Mouse (Mus musculus): Measurements from ENCODE around the gene Rpl18. TPM values are rescaled to one million over a fixed set of nuclear protein-coding genes. Genes with fewer than 3 reads are reported as not detected.

Gene Rpl18
- 807 TPM for polyA plus RNA-seq (2021)

DNA sequence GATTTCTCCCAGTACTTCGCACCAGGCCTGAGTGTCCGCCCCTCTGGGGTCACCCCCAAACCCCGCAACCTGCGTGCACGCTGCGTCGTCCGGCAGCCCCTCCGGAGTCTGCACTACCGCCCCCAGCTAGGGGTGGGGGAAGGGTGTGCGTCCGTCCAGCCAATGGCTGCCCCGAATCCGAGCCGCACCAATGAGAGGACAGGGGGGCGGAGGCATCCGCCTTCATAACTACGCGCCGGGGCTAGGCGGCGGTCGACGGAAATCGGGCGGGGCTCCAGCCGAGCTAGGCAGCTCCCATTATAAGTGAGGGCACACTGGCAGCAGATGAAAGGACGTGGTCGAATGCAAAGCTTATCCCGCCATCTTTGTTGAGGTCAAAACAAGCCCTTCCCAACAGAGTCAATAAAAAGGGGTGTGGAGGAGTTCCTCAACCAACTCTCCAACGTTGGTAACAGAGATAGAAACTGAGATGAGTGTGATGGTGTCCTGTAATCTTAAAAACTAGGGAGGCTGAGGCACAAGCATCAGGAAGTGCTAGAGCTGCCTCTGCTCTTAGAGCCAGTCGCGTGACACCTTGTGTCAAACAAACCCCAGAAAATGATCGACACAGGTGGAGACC, at the start of gene Rpl18:
Rpl18 (plus strand) TSS at position 368 of the 619 bp plus-strand sequence.
- H3K27me3 ChIP-seq, result no peaks in the 10 kb centered on the region
- no peak for TF ChIP-seq CTCF (IDR thresholded peaks at IDR 0.05)
- POLR2A ChIA-PET, result no interaction called here
- ATAC-seq, result peak; percentile 82
- in situ Hi-C loops (cut with MboI; ENCODE audit: low pct_unique_long_range_greater_than_20kb), result loop anchor here (25.0 kb wide), 1 partner anchor 853 kb away; the partner anchor contains the start of genes Pnkp and Ptov1
- no peak for DNase-seq (ENCODE audit: low read depth, low spot score)
- CTCF ChIA-PET, result no interaction called here

DNA sequence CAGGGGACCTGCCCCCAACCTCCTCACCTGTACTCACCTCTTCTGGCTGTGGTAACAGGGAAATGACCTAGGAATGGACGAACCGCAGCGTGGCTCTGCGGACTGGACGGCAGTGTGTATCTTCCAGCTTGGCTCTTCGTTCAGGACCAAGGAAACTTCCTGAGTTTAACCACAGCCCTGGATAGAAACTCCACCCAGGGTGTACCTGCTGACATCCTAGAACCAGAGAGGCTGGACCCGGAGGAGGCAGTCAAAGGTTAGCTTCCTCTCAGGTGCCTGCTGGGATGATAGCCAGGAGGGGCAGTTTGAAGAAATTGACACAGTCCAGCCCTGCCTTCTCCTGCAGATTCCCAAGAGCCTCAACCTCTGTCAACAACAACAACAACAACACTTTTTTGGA, 49.1 kb upstream of the Rpl18 start, which contains the start of gene Fut2:
Fut2 (minus strand) TSS at position 234 of the 400 bp plus-strand sequence.
- TF ChIP-seq CTCF (IDR thresholded peaks at IDR 0.05), result no peak
- POLR2A ChIA-PET, result no interaction called here
- in situ Hi-C loops (cut with MboI; ENCODE audit: low pct_unique_long_range_greater_than_20kb), result no loop called here
- DNase-seq (ENCODE audit: low read depth, low spot score), result no peak
- H3K27me3 ChIP-seq, result no peaks in the 10 kb centered on the region
- no peak for ATAC-seq
- CTCF ChIA-PET, result interaction anchor here (1.9 to 2.6 kb wide), 2 partner anchors 10 to 17 kb away, joined by 6 to 10 read pairs; partner anchors contain the start of gene Ntn5

DNA sequence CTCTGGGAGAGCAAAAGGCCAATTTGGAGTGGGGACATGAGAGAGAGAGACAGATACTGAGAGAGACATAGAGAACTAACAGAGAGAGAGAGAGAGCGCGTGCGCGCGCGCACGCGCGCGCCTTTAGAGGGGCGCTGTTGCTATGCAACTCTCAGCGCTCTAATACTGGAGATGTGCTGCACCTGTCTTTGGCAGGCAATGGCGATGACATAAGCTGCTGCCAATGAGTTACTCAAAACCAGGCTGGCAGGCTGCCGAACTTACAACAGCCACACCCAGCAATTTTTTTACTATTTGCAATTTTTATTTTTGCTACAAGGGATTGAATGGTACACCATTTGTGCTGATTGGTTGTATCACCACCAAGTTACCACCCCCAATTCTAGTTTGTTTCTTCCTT, 47.5 kb upstream of the Rpl18 start:
- TF ChIP-seq CTCF (IDR thresholded peaks at IDR 0.05), result no peak
- ATAC-seq, result no peak
- in situ Hi-C loops (cut with MboI; ENCODE audit: low pct_unique_long_range_greater_than_20kb), result no loop called here
- DNase-seq (ENCODE audit: low read depth, low spot score), result no peak
- H3K27me3 ChIP-seq, result no peaks in the 10 kb centered on the region
- POLR2A ChIA-PET, result no interaction called here
- CTCF ChIA-PET, result no interaction called here

DNA sequence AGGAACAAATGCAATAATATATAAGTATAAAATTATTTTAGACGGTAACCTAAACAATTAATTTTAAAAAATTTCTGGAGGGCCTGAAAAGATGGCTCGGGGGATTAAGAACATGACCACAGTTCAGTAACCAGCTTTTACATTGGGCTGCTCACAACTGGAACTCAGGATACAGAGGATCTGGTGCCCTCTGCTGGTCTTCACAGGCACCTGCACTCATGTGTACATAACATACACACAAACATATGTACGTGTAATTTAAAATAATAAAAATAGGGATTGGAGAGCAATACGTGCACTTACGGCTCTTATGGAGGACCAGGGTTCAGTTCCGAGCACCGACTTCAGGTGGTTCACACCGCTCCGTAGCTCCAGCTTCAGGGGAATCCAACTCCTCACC, 46.3 kb upstream of the Rpl18 start:
- H3K27me3 ChIP-seq, result no peaks in the 10 kb centered on the region
- DNase-seq (ENCODE audit: low read depth, low spot score) (no peak), ATAC-seq (no peak)
- CTCF ChIA-PET, result interaction anchor here (0.8 kb wide), 1 partner anchor 14 kb away, joined by 3 read pairs; no protein-coding TSS in a partner anchor
- POLR2A ChIA-PET, result no interaction called here
- no peak for TF ChIP-seq CTCF (IDR thresholded peaks at IDR 0.05)
- in situ Hi-C loops (cut with MboI; ENCODE audit: low pct_unique_long_range_greater_than_20kb), result no loop called here

DNA sequence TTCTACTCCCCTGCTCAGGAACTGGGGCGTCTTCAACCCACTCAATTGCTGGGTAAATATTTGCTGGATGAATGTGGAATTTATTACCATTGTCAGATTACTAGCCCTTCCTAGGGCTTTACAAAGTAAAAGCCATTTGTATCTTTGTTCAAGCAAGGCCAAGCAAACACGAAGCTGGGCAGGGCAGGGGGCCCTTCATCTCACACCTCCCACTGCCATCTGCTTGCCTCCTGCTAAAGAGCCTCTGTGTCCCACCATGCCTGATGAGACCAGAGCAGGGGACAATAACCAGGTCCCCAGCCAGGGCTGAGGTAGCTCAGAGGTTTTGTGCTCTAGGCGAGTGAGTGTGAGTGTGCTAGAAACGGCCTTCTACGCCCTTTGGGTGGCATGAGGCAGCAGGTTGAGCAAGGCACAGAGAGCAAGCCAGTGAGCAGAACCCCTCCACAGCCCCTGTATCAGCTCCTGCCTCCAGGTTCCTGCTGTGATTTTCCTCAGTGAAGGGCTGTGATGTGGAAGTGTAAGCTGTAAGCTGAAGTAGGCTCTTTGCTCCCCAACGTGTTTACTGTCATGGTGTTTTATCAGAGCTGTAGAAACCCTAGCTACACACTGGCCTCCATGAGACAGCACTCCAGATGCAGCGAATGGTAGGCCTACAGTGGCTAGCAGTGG, 37.5 kb upstream of the Rpl18 start:
- in situ Hi-C loops (cut with MboI; ENCODE audit: low pct_unique_long_range_greater_than_20kb), result no loop called here
- ChIA-PET POLR2A (no interaction called here), CTCF (interaction anchor here (1.3 kb wide), 1 partner anchor 12 kb away, joined by 3 read pairs; no protein-coding TSS in a partner anchor)
- ATAC-seq (no peak), DNase-seq (ENCODE audit: low read depth, low spot score) (no peak)
- TF ChIP-seq CTCF (IDR thresholded peaks at IDR 0.05), result no peak
- no peaks in the 10 kb centered on the region for H3K27me3 ChIP-seq

DNA sequence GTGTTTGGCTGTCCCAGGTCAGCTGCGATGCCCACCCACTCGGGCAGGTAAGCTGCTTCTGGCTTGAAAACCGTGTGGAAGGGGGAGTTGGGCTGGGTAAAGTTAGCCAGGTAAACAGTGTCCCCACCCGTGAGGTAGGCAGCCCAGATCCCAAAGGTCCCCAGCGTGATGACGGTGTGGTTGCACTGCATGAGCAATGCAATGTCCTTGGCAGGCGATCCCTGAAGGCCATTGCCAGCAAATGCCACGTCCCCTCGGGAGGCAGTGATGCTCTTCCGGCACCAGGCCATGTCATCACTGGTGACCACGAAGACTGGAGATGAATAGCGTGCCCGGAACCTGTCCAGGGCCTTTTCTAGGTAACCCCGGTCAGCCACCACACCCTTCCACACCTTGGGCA, 36.7 kb upstream of the Rpl18 start:
- ATAC-seq (no peak), DNase-seq (ENCODE audit: low read depth, low spot score) (no peak)
- H3K27me3 ChIP-seq, result no peaks in the 10 kb centered on the region
- in situ Hi-C loops (cut with MboI; ENCODE audit: low pct_unique_long_range_greater_than_20kb), result no loop called here
- ChIA-PET CTCF (interaction anchor here (1.3 kb wide), 1 partner anchor 11 kb away, joined by 3 read pairs; no protein-coding TSS in a partner anchor), POLR2A (no interaction called here)
- no peak for TF ChIP-seq CTCF (IDR thresholded peaks at IDR 0.05)

DNA sequence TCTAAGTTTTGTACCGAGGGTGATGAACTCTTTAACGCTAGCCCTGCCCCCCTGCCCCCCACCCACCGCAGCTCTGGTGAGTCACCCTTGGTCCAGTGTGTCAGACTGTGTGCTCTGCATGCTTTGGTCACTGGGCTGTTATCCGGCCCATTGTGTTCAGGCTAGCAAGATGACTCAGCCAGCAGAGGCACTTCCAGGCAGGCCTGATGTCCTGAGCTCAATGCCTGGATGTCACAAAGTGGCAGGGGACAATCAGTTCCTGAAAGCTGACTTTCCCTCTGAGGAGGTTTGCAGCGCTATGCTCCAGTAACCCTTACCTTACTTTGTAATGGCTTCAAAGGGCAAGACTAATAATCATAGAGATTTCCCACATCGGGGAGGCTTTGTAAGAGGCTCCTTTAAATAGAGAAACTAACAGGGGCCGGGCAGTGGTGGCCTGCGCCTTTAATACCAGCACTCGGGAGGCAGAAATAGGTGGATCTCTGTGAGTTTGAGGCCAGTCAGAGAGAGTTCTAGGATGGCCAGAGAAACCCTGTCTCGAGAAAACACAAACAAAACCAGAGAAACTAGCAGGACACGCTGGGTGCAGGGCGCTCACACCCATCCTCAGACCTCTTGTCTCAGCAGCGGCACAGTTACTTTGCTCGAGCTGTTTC, 35.2 kb upstream of the Rpl18 start:
- CTCF ChIA-PET, result interaction anchor here (2.4 to 5.1 kb wide), 2 partner anchors 10 to 88 kb away, joined by 9 to 74 read pairs; no protein-coding TSS in a partner anchor
- DNase-seq (ENCODE audit: low read depth, low spot score) (peak; percentile 83), ATAC-seq (peak; percentile 93)
- in situ Hi-C loops (cut with MboI; ENCODE audit: low pct_unique_long_range_greater_than_20kb), result loop anchor here (5.0 to 10.0 kb wide), 3 partner anchors 88 to 203 kb away; no protein-coding TSS in a partner anchor
- no peaks in the 10 kb centered on the region for H3K27me3 ChIP-seq
- POLR2A ChIA-PET, result interaction anchor here (1.3 kb wide), 1 partner anchor 28 kb away, joined by 3 read pairs; no protein-coding TSS in a partner anchor
- TF ChIP-seq CTCF (IDR thresholded peaks at IDR 0.05), result no peak

DNA sequence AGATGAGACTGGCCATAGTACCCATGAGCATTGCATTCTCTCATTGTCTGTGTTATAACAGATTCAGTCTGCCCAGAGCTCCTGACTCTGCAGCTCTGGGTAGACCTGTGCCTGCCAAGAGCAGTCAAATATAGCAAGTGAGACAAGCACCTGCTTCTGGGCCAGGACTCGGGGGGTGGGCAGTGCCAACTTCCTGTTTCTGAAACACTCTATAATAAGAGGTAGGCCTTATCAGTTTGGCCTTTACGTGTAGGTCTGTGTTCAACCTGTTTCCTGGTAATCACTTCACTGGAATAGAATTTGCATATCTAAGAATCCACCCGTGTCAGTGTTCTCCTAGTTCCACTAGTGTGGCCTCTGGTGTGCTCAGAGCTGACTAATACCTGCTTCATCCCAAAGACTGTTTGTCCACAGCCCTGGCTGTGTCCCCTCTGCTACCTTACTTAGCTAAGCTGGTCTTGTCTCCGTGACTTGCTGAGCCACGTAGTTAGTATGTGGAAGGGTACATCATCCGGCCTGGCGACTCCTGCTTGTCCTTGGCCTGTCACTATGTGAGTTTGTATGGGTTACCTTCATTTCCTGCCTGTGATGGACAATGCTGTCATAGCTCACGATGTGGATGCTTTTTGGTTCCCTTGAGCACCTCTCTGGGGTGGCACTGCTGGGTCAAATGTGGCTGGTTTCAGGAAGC, 34.1 kb upstream of the Rpl18 start:
- DNase-seq (ENCODE audit: low read depth, low spot score) (no peak), ATAC-seq (no peak)
- ChIA-PET POLR2A (interaction anchor here (0.9 to 1.3 kb wide), 2 partner anchors 26 to 88 kb away, joined by 3 read pairs; no protein-coding TSS in a partner anchor), CTCF (interaction anchor here (2.4 to 5.1 kb wide), 3 partner anchors 9 to 120 kb away, joined by 9 to 74 read pairs (median 12); no protein-coding TSS in a partner anchor)
- H3K27me3 ChIP-seq, result no peaks in the 10 kb centered on the region
- in situ Hi-C loops (cut with MboI; ENCODE audit: low pct_unique_long_range_greater_than_20kb), result loop anchor here (5.0 to 10.0 kb wide), 3 partner anchors 89 to 204 kb away; no protein-coding TSS in a partner anchor
- TF ChIP-seq CTCF (IDR thresholded peaks at IDR 0.05), result no peak

DNA sequence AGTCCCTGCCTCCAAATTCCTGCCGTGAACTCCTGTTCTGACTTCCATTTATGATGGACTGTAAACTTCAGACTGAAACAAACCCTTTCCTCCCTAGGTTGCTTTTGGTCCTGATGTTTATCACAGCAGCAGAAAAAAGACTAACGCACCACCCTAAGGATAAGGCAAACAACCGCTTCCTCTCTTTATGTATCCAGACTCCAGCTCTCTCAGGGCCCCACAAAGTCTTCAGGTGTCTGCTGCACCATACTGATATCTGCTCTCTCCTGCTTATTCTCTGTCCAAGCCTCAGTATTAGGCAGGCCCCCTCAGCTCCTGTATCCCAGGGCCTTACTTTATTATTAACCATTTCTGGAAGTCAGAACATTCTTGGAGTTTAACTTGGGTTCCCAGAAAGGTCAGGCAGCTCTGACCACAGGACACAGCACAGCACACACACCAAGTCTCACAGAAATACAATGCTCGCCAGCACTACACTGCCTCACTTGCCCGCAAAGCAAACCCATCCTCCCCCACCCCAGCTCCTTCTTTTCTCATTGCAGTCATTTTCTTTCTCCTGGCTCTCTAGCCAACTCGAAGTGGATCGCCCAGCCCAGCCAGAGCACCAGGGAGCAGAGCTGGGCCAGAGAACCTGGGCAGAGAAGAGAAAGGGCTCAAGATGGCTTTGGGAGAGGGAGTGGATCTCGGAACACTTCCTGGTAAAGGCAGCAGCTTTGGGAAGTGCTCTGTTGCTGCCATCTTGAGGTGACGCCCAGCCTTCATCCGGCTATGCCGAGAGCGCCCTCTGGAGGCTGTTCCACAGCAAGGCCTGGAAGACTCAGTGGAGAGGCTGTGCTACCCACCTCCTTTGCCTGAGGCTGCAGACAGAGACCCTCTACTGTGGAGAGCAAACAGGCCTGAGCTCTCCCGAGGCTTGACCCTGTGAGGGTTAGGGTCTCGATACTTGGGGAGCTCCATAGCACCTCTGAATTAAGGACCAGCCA, 32.8 kb upstream of the Rpl18 start:
- ATAC-seq (peak; percentile 17), DNase-seq (ENCODE audit: low read depth, low spot score) (peak; percentile 51)
- POLR2A ChIA-PET, result interaction anchor here (0.6 to 2.3 kb wide), 3 partner anchors 19 to 178 kb away, joined by 3 to 17 read pairs (median 6); partner anchors contain the start of gene Dbp
- in situ Hi-C loops (cut with MboI; ENCODE audit: low pct_unique_long_range_greater_than_20kb), result loop anchor here (5.0 to 10.0 kb wide), 3 partner anchors 90 to 205 kb away; no protein-coding TSS in a partner anchor
- TF ChIP-seq CTCF (IDR thresholded peaks at IDR 0.05), result no peak
- H3K27me3 ChIP-seq, result no peaks in the 10 kb centered on the region
- CTCF ChIA-PET, result interaction anchor here (0.6 to 5.1 kb wide), 34 partner anchors 8 to 223 kb away, joined by 3 to 74 read pairs (median 6); partner anchors contain the start of genes Bax, Dbp, Ftl1 and Fut1
